Mouse (Mus musculus): ENCODE data around the gene Stx4a.

Stx4a gene

DNA sequence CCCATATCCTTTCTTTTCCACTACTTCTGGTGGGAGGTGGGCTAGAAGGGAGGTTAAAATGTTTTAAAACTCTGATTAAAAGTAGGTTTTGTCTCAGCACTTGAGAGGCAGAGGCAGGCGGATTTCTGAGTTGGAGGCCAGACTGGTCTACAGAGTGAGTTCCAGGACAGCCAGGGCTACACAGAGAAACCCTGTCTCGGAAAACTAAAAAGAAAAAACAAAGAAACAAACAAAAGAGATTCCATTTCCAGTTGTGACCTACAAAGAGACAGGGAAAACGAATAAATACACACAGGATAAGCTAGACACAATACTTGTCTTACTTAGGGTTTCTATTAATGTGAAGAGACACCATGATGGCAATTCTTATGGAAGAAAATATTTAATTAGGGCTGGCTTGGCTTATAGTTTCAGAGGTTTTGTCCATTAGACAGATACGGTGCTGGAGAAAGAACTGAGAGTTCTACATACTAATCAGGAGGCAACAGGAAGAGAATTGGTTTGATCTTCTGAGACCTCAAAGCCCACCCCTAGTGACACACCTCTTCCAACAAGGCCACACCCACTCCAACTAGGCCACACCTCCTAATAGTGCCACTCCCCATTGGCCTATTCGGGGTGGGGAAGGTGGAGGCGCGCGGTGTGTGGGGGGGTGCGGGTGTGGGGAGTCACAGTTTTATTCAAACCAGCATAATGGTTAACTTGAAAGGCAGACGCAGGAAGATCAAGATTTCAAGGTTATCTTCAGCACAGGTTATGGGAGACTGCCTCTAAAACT, 74.3 kb downstream of the Stx4a start:
- no peak for DNase-seq (ENCODE audit: low read depth, low spot score)
